Mouse (Mus musculus) kidney, postnatal 25 days (tissue): Measurements from ENCODE around the gene Dnase2b.

Experiments used
- DNase-seq, 2 experiments: peaks; one replicate each; pipeline ENCODE4 v3.0.0; 2021; ENCODE audit warnings: mixed read lengths in 2 of 2

Dnase2b gene

DNA sequence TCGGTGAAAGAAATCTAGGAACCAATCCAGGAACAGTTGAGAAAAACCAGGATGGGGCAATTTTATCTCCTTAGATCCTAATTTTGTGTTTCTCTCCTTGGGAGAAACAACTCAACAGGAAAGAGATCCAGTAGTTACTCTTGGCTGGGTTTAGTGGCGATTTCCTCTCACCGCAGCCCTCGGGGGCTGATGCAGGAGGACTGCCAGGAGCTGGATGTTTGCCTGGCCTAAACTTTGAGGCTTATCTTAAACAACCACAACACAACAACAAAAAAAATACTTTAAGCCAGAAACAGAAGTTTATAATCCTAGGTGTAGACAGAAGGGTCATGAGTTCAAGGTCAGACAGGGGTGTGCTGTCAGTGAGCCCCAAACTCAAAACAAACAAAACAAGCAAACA lies 3.6 kb downstream of the Dnase2b start:
- no peak for DNase-seq

DNA sequence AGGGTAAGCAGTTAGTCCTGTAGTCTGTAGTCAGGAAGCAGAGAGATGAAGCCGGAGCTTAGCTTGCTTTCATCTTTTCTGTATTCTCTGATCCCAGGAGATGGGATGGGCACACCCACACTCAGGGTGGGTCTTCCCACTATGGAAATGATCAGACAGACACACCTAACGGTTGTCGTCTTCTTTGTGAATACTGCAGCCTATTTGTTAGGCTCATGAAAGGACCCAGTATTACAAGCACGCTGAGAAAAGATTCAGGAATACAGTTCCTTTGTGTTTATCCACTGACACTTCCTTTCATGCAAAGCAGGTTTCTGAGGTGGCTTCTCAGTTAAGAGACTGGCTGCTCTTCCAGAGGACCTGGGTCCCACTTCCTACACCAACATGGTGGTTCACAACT lies 4.1 kb downstream of the Dnase2b start:
- no peak for DNase-seq

- no peak for DNase-seq
Observed at GRCm38 (mm10) chr3:146610322-146610721, 5.1 kb downstream of the Dnase2b start.

GRCm38 (mm10) chr3:146607368-146607767 lies 8.0 kb downstream of the Dnase2b start:
- DNase-seq: no peak

GRCm38 (mm10) chr3:146604647-146605046 lies 10.7 kb downstream of the Dnase2b start:
- no peak for DNase-seq

- no peak for DNase-seq
Observed at GRCm38 (mm10) chr3:146602531-146602930, 12.9 kb downstream of the Dnase2b start.

- no peak for DNase-seq
Observed at GRCm38 (mm10) chr3:146601205-146601604, 14.2 kb downstream of the Dnase2b start.

GRCm38 (mm10) chr3:146599198-146599900 lies 16.0 kb downstream of the Dnase2b start:
- no peak for DNase-seq

GRCm38 (mm10) chr3:146598411-146598810 lies 17.0 kb downstream of the Dnase2b start:
- no peak for DNase-seq

GRCm38 (mm10) chr3:146596864-146597263 lies 18.5 kb downstream of the Dnase2b start:
- no peak for DNase-seq

DNA sequence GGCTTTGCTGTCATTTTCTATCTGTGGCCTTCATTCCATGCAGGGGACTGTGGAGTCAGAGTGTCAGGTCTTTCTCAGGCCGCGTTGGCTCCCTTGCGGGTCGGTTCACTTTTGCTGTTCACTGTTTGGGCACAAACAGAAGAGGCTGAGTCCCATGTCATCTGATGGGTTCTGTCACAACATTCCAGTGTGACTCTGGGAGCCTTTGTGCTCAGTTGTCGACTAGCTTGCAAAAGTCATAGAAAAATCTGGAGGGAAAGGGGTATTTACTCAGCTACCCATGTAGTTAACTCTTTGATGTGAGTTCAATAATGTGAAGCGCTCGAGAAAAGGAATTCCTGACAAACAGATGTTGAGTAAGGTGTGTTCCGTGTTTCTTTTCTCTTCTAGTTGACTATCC lies 19.0 kb downstream of the Dnase2b start:
- DNase-seq: no peak

GRCm38 (mm10) chr3:146595440-146595839 lies 20.0 kb downstream of the Dnase2b start:
- no peak for DNase-seq

- no peak for DNase-seq
Observed at GRCm38 (mm10) chr3:146591601-146592000, 23.8 kb downstream of the Dnase2b start.

GRCm38 (mm10) chr3:146591159-146591558 lies 24.2 kb downstream of the Dnase2b start:
- DNase-seq: no peak

- no peak for DNase-seq
Observed at GRCm38 (mm10) chr3:146589523-146589922, 25.9 kb downstream of the Dnase2b start.

- DNase-seq: no peak
Observed at GRCm38 (mm10) chr3:146586616-146587015, 28.8 kb downstream of the Dnase2b start.

DNA sequence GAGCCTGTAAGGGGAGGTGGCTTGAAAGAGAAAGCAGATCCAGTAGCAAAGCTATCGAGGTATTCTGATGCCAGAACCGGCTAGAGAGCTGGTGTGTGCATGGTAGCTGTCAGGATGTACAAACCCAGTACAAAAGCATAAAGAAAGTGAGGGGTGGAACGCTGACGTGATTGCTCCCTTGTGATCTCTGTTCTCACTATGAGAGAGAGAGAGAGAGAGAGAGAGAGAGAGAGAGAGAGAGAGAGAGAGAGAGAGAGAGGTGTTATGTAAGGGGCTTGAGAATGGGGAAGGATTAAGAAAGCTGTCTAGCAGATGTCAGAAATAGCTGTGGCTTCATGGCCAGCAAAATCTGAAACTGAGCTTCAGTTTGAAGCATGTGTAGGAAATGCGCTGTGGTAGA lies 31.5 kb downstream of the Dnase2b start:
- DNase-seq: no peak

DNA sequence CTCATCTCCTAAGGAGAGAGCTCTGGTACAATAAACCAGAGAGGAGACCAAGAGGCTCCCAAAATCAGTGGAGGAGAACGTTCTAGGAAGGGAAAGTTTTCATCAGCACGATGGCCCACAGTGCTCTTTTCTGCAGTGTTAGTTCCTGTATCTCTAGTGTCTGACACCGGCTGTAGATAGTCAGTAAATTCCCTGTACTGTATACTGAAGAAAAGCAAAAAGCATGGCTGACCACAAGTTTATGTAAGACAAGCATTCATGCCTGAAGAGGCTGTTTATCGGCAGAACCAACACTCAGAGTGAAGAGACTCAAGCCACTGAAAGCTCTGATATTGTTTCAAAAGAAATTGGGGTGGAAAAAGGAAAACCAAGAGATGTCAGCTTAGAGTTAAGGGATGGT lies 31.9 kb downstream of the Dnase2b start:
- DNase-seq: no peak

DNA sequence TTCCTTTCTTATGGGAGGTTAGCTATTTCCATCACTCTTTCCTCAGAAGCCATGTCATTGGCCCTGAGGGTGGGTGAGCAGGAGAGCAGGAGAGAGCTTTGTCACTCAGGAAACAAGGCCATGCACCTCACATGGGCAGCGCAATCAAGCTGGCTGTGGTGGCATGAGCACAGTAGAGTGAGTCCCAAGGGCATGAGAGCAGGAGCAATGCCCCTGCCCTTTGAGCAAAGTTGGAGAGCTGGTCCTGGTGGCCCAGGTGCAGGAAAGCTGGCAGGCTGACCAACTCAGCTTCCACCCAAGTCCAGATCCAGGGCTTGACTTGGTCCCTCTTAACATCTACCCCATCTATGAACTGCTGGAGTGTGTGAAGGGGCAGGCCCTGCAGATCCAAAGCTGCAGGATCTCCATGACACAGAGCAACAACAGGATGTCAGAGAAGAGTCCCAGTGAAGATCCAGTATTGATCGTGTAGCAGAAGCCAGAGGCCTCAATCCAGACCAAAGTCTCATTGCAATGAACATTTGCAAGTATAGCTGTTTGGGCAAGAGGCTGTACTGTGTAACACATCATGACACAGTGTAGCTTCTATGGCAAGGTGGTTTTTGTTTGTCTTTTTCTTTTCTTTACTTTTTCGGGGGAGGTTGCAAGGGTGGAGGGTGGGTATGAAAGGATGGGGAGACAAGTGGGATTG lies 35.2 kb downstream of the Dnase2b start:
- no peak for DNase-seq

DNA sequence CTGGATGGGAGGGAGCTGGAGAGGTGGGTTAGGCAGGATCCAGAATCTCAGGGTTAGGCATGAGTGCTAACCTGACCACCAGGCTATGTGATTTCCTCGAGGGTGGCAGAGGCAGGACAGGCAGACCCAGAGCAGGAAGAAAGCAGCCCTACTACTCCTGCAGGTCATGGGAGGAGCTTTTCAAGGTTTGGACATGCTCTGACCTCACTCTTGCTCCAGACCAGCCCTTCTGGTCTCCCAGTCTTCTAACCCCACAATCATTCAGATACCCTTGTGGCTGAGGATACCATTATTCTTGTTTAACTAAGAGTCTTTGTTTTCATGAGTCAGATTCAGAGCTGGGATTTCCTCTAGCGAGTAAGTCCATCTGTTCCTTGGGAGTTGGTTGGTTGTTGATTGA lies 37.8 kb downstream of the Dnase2b start:
- DNase-seq: no peak

- DNase-seq: no peak
Observed at GRCm38 (mm10) chr3:146571341-146571740, 44.1 kb downstream of the Dnase2b start.

DNA sequence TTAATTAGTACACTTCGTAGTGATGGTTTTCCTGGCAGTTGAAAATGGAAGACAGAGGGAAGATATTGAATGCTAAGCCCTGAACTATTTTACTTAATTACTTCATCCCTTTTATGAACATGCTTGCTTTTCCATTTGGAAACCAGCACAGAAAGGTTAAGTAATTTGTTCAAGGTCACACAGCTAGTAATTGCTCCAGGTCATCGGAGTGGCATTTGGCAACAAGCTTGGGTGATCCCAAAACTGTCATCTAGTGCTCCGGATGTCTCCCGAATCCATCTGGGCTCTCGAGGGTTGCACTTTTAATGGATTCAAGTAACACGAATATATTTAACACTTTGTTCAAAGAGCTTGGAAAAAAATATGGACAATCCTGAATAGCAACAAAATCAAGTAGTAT lies 44.5 kb downstream of the Dnase2b start:
- no peak for DNase-seq

GRCm38 (mm10) chr3:146570148-146570782 lies 45.1 kb downstream of the Dnase2b start, which contains the start of gene Uox:
Gene Uox, plus strand, starts transcription at chr3:146570426.
- DNase-seq: no peak

- DNase-seq: no peak
Observed at GRCm38 (mm10) chr3:146569594-146569993, 45.8 kb downstream of the Dnase2b start.
